Mouse (Mus musculus) hindbrain, embryonic 11.5 days (tissue): ENCODE data around the gene Clec2g. TPM values are rescaled to one million over a fixed set of nuclear protein-coding genes. Genes with fewer than 3 reads are reported as not detected.
"Not testable (repeated sequence)": the region's sequence is repeated elsewhere in the genome, so short reads cannot be mapped to it uniquely, and the experiment has no call there.

Experiments used
- ATAC-seq: fragments of 200-750 bp; cut with Nextera tagmentation; 2 replicates; pipeline ENCODE4 v1.8.0; 2017; ENCODE audit warnings: mild to moderate bottlenecking, moderate TSS enrichment, moderate library complexity; ENCODE audit not compliant: low FRiP score
- DNase-seq: peaks from one replicate; pipeline ENCODE4 v3.0.0-alpha.2; 2015; ENCODE audit warnings: low spot score
- H3K27ac ChIP-seq: fragments of 300-500 bp; sonication (generic); 2 replicates; pipeline ENCODE4 v1.5.1; 2014; ENCODE audit warnings: mild to moderate bottlenecking, low read depth, low read length
- H3K27me3 ChIP-seq: fragments of 300-500 bp; sonication (generic); 2 replicates; pipeline ENCODE4 v1.6.1; 2014; ENCODE audit warnings: mild to moderate bottlenecking, low read length, moderate library complexity, mixed read lengths; ENCODE audit not compliant: control insufficient read depth, insufficient read depth
- H3K36me3 ChIP-seq: fragments of 300-500 bp; sonication (generic); 2 replicates; pipeline ENCODE4 v1.6.1; 2014; ENCODE audit warnings: mild to moderate bottlenecking, low read length, moderate library complexity, mixed read lengths; ENCODE audit not compliant: control insufficient read depth, insufficient read depth
- H3K4me1 ChIP-seq: fragments of 300-500 bp; sonication (generic); replicated peaks from 2 replicates; pipeline ENCODE4 v1.6.1; 2014; ENCODE audit warnings: low read length, mixed read lengths; ENCODE audit not compliant: control insufficient read depth, insufficient read depth
- H3K4me2 ChIP-seq: fragments of 300-500 bp; sonication (generic); replicated peaks from 2 replicates; pipeline ENCODE4 v1.6.1; 2014; ENCODE audit warnings: mild to moderate bottlenecking, low read depth, low read length
- H3K4me3 ChIP-seq: fragments of 300-500 bp; sonication (generic); 2 replicates; pipeline ENCODE4 v1.5.1; 2014; ENCODE audit warnings: low read depth, low read length
- H3K9ac ChIP-seq: fragments of 300-500 bp; sonication (generic); 2 replicates; pipeline ENCODE4 v1.6.1; 2014; ENCODE audit warnings: low read depth, low read length
- H3K9me3 ChIP-seq: fragments of 300-500 bp; sonication (generic); 2 replicates; pipeline ENCODE4 v1.6.1; 2016; ENCODE audit warnings: low read length; ENCODE audit not compliant: control insufficient read depth
- WGBS: fragments of 180-500 bp; shearing (Covaris S2); extraction: QIAGEN DNeasy Blood & Tissue Kit; methylation state at CpG from one replicate; pipeline ENCODE4 v1.1.7; 2014; 5-methylcytosine and 5-hydroxymethylcytosine counted together
- polyA plus RNA-seq: library from polyadenylated mRNA; unstranded; fragments of >200 nt; fragmentation: Nextera tagmentation; extraction: Ambion mirVana; gene quantifications from 2 replicates; pipeline ENCODE4 v1.2.1, GENCODE M21; 2014

The Clec2g gene
- polyA plus RNA-seq, 1 experiment from 2014 or later: not detected

- H3K4me1 ChIP-seq: no peaks in the 10 kb centered on the region
- no peaks in the 10 kb centered on the region for H3K36me3 ChIP-seq
- H3K9ac ChIP-seq: no peak overlapping the region
- H3K4me3 ChIP-seq: no peak overlapping the region
- H3K27me3 ChIP-seq: no peaks in the 10 kb centered on the region
- WGBS: 82% methylated on average over 1 of the region's 1 CpGs
- no peak overlapping the region for H3K4me2 ChIP-seq
- ATAC-seq (no peak), DNase-seq (no peak)
- no peak overlapping the region for H3K27ac ChIP-seq
- no peaks in the 10 kb centered on the region for H3K9me3 ChIP-seq
These were observed 35.6 kb downstream of the Clec2g start for GRCm38 (mm10) chr6:128969741-128970140.

GRCm38 (mm10) chr6:128970508-128971393 lies 36.6 kb downstream of the Clec2g start:
- not testable (repeated sequence) for H3K4me2 ChIP-seq, H3K27me3 ChIP-seq, H3K27ac ChIP-seq, H3K4me1 ChIP-seq, H3K4me3 ChIP-seq, H3K9ac ChIP-seq, H3K9me3 ChIP-seq, ATAC-seq, H3K36me3 ChIP-seq, DNase-seq
- WGBS: 95% methylated on average over 20 of the region's 20 CpGs

DNA sequence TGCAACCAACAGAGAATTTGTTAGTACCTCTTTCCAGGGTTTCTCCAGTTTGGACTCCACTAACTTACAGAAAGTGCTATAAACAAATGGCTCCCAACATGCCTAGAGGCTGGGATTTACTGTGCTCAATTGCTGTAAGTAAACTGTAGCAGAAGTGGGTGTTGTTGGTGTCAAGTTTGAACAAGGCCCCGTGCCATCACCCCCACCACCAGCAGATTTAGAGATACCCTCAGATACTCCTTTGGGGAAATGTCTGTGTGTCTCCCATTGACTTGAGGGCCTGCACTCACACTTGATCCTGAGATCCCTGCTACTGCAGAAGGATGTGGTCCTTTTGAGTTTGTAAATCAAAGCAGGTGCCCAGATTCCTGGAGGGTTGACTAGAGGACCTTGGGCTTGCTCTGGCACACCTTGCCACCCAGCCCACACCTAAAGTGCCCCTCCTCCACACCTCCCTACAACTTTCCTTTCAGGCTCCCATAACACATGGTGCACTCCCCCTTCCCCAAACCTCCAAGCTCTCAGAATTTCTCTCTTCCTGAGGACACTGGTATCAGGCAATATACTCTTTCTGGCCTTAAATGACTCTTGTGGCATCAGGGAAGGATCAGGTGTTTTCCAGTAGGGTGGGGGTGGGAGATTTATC lies 37.3 kb downstream of the Clec2g start:
- H3K9ac ChIP-seq: no peak overlapping the region
- WGBS: 75% methylated on average over 1 of the region's 1 CpGs
- H3K4me3 ChIP-seq: no peak overlapping the region
- no peaks in the 10 kb centered on the region for H3K36me3 ChIP-seq
- H3K27me3 ChIP-seq: no peaks in the 10 kb centered on the region
- H3K4me1 ChIP-seq: no peaks in the 10 kb centered on the region
- H3K4me2 ChIP-seq: no peak overlapping the region
- no peak for DNase-seq
- H3K9me3 ChIP-seq: no peaks in the 10 kb centered on the region
- H3K27ac ChIP-seq: no peak overlapping the region
- no peak for ATAC-seq

DNA sequence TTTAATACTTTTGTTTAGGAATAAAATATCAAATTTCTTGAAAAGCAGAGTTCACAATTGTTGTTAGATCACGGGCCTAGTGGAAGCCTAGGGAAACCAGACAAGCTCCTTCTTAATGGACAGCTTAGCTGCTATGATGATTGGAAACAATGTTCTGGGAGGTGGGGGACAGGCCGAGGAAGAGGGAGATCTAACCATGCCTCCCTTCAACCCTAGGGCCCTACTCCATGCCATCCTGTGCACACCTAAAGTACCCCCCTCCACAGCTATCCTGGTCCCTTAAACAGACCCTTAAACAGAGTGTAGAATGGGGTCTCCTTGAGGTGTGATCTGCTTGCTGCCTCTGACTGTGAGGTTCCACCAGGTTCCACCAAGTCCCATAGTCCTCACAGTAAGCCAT lies 38.0 kb downstream of the Clec2g start:
- Histone ChIP-seq H3K4me3 (no peak overlapping the region), H3K9me3 (no peaks in the 10 kb centered on the region), H3K9ac (no peak overlapping the region), H3K36me3 (no peaks in the 10 kb centered on the region), H3K4me1 (no peaks in the 10 kb centered on the region), H3K27ac (no peak overlapping the region), H3K27me3 (no peaks in the 10 kb centered on the region), H3K4me2 (no peak overlapping the region)
- DNase-seq (no peak), ATAC-seq (no peak)
- WGBS: 85% methylated on average over 2 of the region's 2 CpGs

- 89% methylated on average over 5 of the region's 5 CpGs for WGBS
- H3K9me3 ChIP-seq: no peaks in the 10 kb centered on the region
- ATAC-seq (no peak), DNase-seq (no peak)
- H3K36me3 ChIP-seq: no peaks in the 10 kb centered on the region
- no peak overlapping the region for H3K27ac ChIP-seq
- no peak overlapping the region for H3K4me3 ChIP-seq
- no peak overlapping the region for H3K4me2 ChIP-seq
- H3K27me3 ChIP-seq: no peaks in the 10 kb centered on the region
- no peaks in the 10 kb centered on the region for H3K4me1 ChIP-seq
- H3K9ac ChIP-seq: no peak overlapping the region
These were observed 38.7 kb downstream of the Clec2g start for GRCm38 (mm10) chr6:128972687-128973438.

GRCm38 (mm10) chr6:128973439-128973697 lies 39.2 kb downstream of the Clec2g start:
- Histone ChIP-seq H3K27ac (no peak overlapping the region), H3K4me1 (no peaks in the 10 kb centered on the region), H3K4me2 (no peak overlapping the region), H3K36me3 (no peaks in the 10 kb centered on the region), H3K9me3 (no peaks in the 10 kb centered on the region), H3K27me3 (no peaks in the 10 kb centered on the region), H3K9ac (no peak overlapping the region), H3K4me3 (no peak overlapping the region)
- DNase-seq: no peak
- ATAC-seq: no peak
- 94% methylated on average over 3 of the region's 3 CpGs for WGBS

- ATAC-seq: not testable (repeated sequence)
These were observed 40.7 kb downstream of the Clec2g start for GRCm38 (mm10) chr6:128974850-128975249.

DNA sequence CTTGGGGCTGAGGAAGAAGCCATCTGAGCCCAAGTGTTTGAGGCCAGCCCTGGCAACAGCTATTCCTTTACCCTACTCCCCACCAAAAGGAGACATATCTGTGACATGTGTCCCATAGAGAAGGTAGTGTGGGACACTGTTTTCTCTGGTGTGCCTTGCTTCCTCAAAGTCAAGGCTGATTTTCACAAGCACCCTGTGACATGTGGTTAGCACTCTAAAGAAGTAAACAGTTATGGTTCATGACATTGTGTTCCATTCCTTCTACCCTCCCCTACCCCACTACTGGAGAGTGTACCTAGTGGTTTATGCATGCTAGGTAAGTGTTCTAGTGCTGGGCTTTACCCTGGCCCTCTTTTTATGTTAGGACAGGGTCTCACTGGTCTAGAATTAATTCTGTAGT lies 42.0 kb downstream of the Clec2g start:
- H3K4me1 ChIP-seq: no peaks in the 10 kb centered on the region
- H3K9me3 ChIP-seq: no peaks in the 10 kb centered on the region
- H3K27me3 ChIP-seq: no peaks in the 10 kb centered on the region
- no peak for ATAC-seq
- no peak for DNase-seq
- no peak overlapping the region for H3K4me2 ChIP-seq
- H3K27ac ChIP-seq: no peak overlapping the region
- H3K9ac ChIP-seq: no peak overlapping the region
- H3K36me3 ChIP-seq: no peaks in the 10 kb centered on the region
- H3K4me3 ChIP-seq: no peak overlapping the region

More at GRCm38 (mm10) chr6:128974850-128975249, 40.7 kb downstream of the Clec2g start:
- not testable (repeated sequence) for H3K4me2 ChIP-seq, H3K9me3 ChIP-seq, H3K36me3 ChIP-seq, H3K9ac ChIP-seq, H3K4me1 ChIP-seq, H3K27me3 ChIP-seq, H3K27ac ChIP-seq, H3K4me3 ChIP-seq, DNase-seq
